Comparison of ENCODE assay signal across 10 mouse cellular contexts in the genomic region with DNA sequence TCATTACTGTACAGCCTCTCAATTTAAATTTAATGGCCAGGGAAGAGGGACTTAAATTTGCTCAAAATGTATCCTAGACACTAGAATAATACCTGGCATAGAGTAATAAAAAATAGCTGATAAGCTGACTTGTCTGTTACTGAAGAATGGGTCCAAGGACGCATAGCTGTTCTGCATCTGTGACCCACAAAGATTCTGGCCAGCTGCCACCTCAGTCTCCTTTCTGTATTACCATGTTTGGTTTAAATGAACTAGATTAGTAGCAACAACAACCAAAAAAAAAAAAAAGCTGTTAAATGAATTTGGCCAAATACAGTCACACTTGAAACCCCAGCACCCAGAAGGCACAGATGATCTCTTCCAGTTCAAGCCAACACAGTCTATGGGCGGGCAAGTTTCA. TPM values are rescaled to one million over a fixed set of nuclear protein-coding genes. Genes with fewer than 3 reads are reported as not detected.
A peak's percentile ranks its signal among the peaks of the same experiment; 100 is the strongest.
DNase-seq lines count a peak whose midpoint lies in the region.
"Had no signal": no experiment of that assay in that cellular context is flagged by ENCODE, and none has a peak within 500 bp of the region (broad histone marks: within the 10 kb centered on the region; RNA-seq: fewer than 3 reads in every experiment).

No protein-coding gene starts in this region.

- DNase-seq in heart, postnatal 4 days, result peak; percentile 28
- DNase-seq in heart, adult 9 months (ENCODE audit: low spot score in 2 of 2), result no peak
- DNase-seq in ovary, adult 18-20 months (ENCODE audit: low spot score), result peak; percentile 54
- no peak for DNase-seq in ovary, postnatal 10 days (ENCODE audit: low spot score)
- peak; percentile 64 for DNase-seq in adrenal gland, postnatal 25 days
- DNase-seq in testis, postnatal 14 days (ENCODE audit: low spot score), result peak; percentile 24
- DNase-seq in embryo, embryonic 10 days (ENCODE audit: low spot score), result no peak
- DNase-seq: cerebellum, adult 9-10 months; right cerebral cortex, adult 18-20 months; thymus, postnatal 14 days had no signal

RNA-seq across cellular contexts. Expression of a gene that starts 7.6 kb away (rescaled TPM):
- 10 to 100 TPM; 36.4 to 41.3 TPM for total RNA-seq in heart, postnatal 4 days (2021)
- total RNA-seq in adrenal gland, postnatal 25 days (2021), result 40.1 and 44.1 TPM in 2 replicates

RNA-seq across cellular contexts. Expression of a gene that starts 17.7 kb away (rescaled TPM):
- 10 to 100 TPM; 12.8 to 14.1 TPM for total RNA-seq in heart, postnatal 4 days (2021)
- total RNA-seq in adrenal gland, postnatal 25 days (2021), result 15.1 and 17.3 TPM in 2 replicates

Comparison
In these comparisons a context has a peak if more than half of its experiments do, and no peak if none do; other contexts are left out.
1. DNase-seq: peak in heart, postnatal 4 days (single experiment), ovary, adult 18-20 months (single experiment), adrenal gland, postnatal 25 days (single experiment) and testis, postnatal 14 days (single experiment); none in heart, adult 9 months (0 of 2), ovary, postnatal 10 days (single experiment) and embryo, embryonic 10 days (single experiment).